12 mouse cellular contexts compared by ENCODE assay signal in the genomic region with DNA sequence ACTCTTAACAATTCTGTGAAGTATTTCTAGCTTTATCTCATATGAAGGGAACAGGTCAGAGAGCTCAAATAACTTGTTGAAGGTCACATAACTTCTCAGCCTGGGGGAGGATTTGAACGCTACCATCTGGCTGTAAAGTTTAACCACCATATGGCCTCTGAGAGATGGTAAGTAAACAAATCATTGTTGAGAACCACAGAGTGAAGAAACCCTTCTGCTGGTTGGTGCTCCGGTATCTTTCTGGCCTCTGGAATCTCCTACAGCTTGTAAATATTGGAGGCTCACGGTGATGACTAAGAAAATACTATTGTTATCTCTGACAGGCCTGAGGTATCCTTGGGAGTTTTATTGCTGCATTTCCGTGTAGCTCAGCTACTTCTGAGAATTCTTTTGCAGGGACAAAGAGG.
A peak's percentile ranks its signal among the peaks of the same experiment; 100 is the strongest.
DNase-seq lines count a peak whose midpoint lies in the region; ATAC-seq and TF ChIP-seq lines count a peak whose summit lies in the region.
"Had no signal": no experiment of that assay in that cellular context is flagged by ENCODE, and none has a peak within 500 bp of the region (broad histone marks: within the 10 kb centered on the region; RNA-seq: fewer than 3 reads in every experiment).

No protein-coding gene starts in this region.

- H3K27me3 ChIP-seq in heart, embryonic 13.5 days (replicated peaks): no peaks in the 10 kb centered on the region

- H3K4me1 ChIP-seq in heart, embryonic 13.5 days: peaks cover 42% of the 10 kb centered on the region

- H3K4me3 ChIP-seq in heart, embryonic 13.5 days: no peak overlapping the region

- peak overlapping the region; percentile 84 for H3K27ac ChIP-seq in heart, embryonic 13.5 days (replicated peaks)

- no peak overlapping the region for H3K9ac ChIP-seq in heart, embryonic 13.5 days

- WGBS in heart, embryonic 13.5 days: 8% methylated on average over 4 of the region's 4 CpGs

- TF ChIP-seq CTCF in brain, embryonic 14.5 days (IDR thresholded peaks at IDR 0.05; ENCODE audit: borderline replicate concordance, extremely low read depth, insufficient read depth, insufficient read length): no peak

- no peaks in the 10 kb centered on the region for H3K9me3 ChIP-seq in heart, embryonic 13.5 days

- peak overlapping the region; percentile 18; the same call in 1 of the 2 replicates for H3K4me2 ChIP-seq in heart, embryonic 13.5 days

- no peak for ATAC-seq in heart, embryonic 13.5 days (ENCODE audit: extremely low read depth, insufficient number of reproducible peaks, low FRiP score, low TSS enrichment)
- no peak for ATAC-seq in activated CD4-positive, CD25-positive, alpha-beta regulatory T cell, adult 4 months

- no peak for TF ChIP-seq POLR2A in brain, embryonic 14.5 days (IDR thresholded peaks at IDR 0.05; ENCODE audit: borderline replicate concordance, extremely low read depth, insufficient read depth, insufficient read length, poor library complexity, severe bottlenecking)

- intact Hi-C loops in left cerebral cortex, postnatal 4 days (cut with DNase I): no loop called here

- no peaks in the 10 kb centered on the region for H3K36me3 ChIP-seq in heart, embryonic 13.5 days

- peak; percentile 21 to 53 for DNase-seq in kidney, adult 8-10 months
- DNase-seq in kidney, postnatal 25 days: no peak
- peak; percentile 11 for DNase-seq in brain, embryonic 14.5 days (ENCODE audit: low read depth)
- peak; percentile 61 for DNase-seq in kidney, postnatal 14 days
- no peak for DNase-seq in frontal cortex, adult 2 months (ENCODE audit: extremely low spot score in 1 of 2, low spot score in 1 of 2)
- DNase-seq in left cerebral cortex, postnatal 4 days: no peak
- DNase-seq: adrenal gland, postnatal 10 days; gastrocnemius, postnatal 14 days; layer of hippocampus, adult 9-11 months; thymus, postnatal 4 days had no signal

Comparison
In these comparisons a context has a peak if more than half of its experiments do, and no peak if none do; other contexts are left out.
1. DNase-seq: peak in kidney, adult 8-10 months (2 of 2), brain, embryonic 14.5 days (single experiment) and kidney, postnatal 14 days (single experiment); none in kidney, postnatal 25 days (0 of 2), frontal cortex, adult 2 months (0 of 2) and left cerebral cortex, postnatal 4 days (single experiment).